Mouse (Mus musculus) forebrain, postnatal 0 days (tissue): Measurements from ENCODE around the gene Htt. TPM values are rescaled to one million over a fixed set of nuclear protein-coding genes. Genes with fewer than 3 reads are reported as not detected.

Source experiments
- ATAC-seq: fragments of 200-750 bp; cut with Nextera tagmentation; 2 replicates; pipeline ENCODE4 v1.8.0; 2017; ENCODE audit warnings: mild to moderate bottlenecking, moderate library complexity
- DNase-seq: peaks from one replicate; pipeline ENCODE4 v3.0.0-alpha.2; 2015
- H3K27ac ChIP-seq: fragments of 300-500 bp; sonication (generic); 2 replicates; pipeline ENCODE4 v1.5.1; 2014; ENCODE audit warnings: low read depth, mild to moderate bottlenecking, antibody characterized with exemption, low read length, moderate library complexity, mixed read lengths
- H3K27me3 ChIP-seq: fragments of 300-500 bp; sonication (generic); 2 replicates; pipeline ENCODE4 v1.6.1; 2014; ENCODE audit warnings: mild to moderate bottlenecking, low read length, mixed read lengths; ENCODE audit not compliant: insufficient read depth
- H3K36me3 ChIP-seq: fragments of 300-500 bp; sonication (generic); 2 replicates; pipeline ENCODE4 v1.6.1; 2014; ENCODE audit warnings: mild to moderate bottlenecking, moderate library complexity; ENCODE audit not compliant: insufficient read depth
- H3K4me1 ChIP-seq: fragments of 300-500 bp; sonication (generic); 2 replicates; pipeline ENCODE4 v1.6.1; 2014; ENCODE audit warnings: antibody characterized with exemption; ENCODE audit not compliant: insufficient read depth
- H3K4me2 ChIP-seq: fragments of 300-500 bp; sonication (generic); 2 replicates; pipeline ENCODE4 v1.6.1; 2014; ENCODE audit warnings: low read depth, mild to moderate bottlenecking, moderate library complexity
- H3K4me3 ChIP-seq: fragments of 300-500 bp; sonication (generic); 2 replicates; pipeline ENCODE4 v1.5.1; 2014; ENCODE audit warnings: low read depth, low read length, mixed read lengths
- H3K9ac ChIP-seq: fragments of 300-500 bp; sonication (generic); 2 replicates; pipeline ENCODE4 v1.6.1; 2014; ENCODE audit warnings: mild to moderate bottlenecking
- H3K9me3 ChIP-seq: fragments of 300-500 bp; sonication (generic); 2 replicates; pipeline ENCODE4 v1.6.1; 2016; ENCODE audit warnings: low read length
- CTCF ChIP-seq: sonication (generic); IDR thresholded peaks from 2 replicates; pipeline ENCODE4 v1.5.1; 2016; ENCODE audit warnings: antibody characterized with exemption, control low read depth, low read depth
- WGBS: fragments of 180-500 bp; shearing (Covaris S2); extraction: QIAGEN DNeasy Blood & Tissue Kit; methylation state at CpG from one replicate; pipeline ENCODE4 v1.1.7; 2014; 5-methylcytosine and 5-hydroxymethylcytosine counted together
- polyA plus RNA-seq: library from polyadenylated mRNA; unstranded; fragments of >200 nt; fragmentation: Nextera tagmentation; extraction: Ambion mirVana; gene quantifications from 2 replicates; pipeline ENCODE4 v1.2.1, GENCODE M21; 2015
- total RNA-seq: library from RNA; depleted of rRNA; stranded (reverse); fragments of >200 nt; gene quantifications from 2 replicates; pipeline ENCODE4 v1.2.3, GENCODE M21; 2014

The Htt gene
- total and polyA plus RNA-seq, 2 experiments from 2014 or later: 4.1 to 33.6 TPM

- no peaks in the 10 kb centered on the region for H3K27me3 ChIP-seq
- H3K9me3 ChIP-seq: no peaks in the 10 kb centered on the region
- ATAC-seq (peak; percentile 80), DNase-seq (peak; percentile 81)
- H3K4me2 ChIP-seq: no peak overlapping the region; the same call in 1 of the 2 replicates
- no peak overlapping the region for H3K4me3 ChIP-seq
- WGBS: 28% methylated on average over 10 of the region's 10 CpGs
- peaks cover 8% of the 10 kb centered on the region; the same call in 1 of the 2 replicates for H3K4me1 ChIP-seq
- peak overlapping the region; percentile 79 for H3K27ac ChIP-seq
- peak overlapping the region; percentile 41; the same call in 1 of the 2 replicates for H3K9ac ChIP-seq
- no peak for TF ChIP-seq CTCF
- H3K36me3 ChIP-seq: peaks cover 8% of the 10 kb centered on the region; the same call in 1 of the 2 replicates
These were observed 155.7 kb downstream of the Htt start for GRCm38 (mm10) chr5:34917234-34917655.

GRCm38 (mm10) chr5:34918785-34919184 lies 157.2 kb downstream of the Htt start:
- Histone ChIP-seq H3K27ac (no peak overlapping the region), H3K9me3 (no peaks in the 10 kb centered on the region), H3K4me1 (peaks cover 8% of the 10 kb centered on the region; the same call in 1 of the 2 replicates), H3K9ac (no peak overlapping the region), H3K4me2 (no peak overlapping the region), H3K4me3 (no peak overlapping the region), H3K27me3 (no peaks in the 10 kb centered on the region), H3K36me3 (peaks cover 18% of the 10 kb centered on the region)
- ATAC-seq: no peak
- TF ChIP-seq CTCF: no peak
- 93% methylated on average over 3 of the region's 3 CpGs for WGBS
- DNase-seq: no peak

DNA sequence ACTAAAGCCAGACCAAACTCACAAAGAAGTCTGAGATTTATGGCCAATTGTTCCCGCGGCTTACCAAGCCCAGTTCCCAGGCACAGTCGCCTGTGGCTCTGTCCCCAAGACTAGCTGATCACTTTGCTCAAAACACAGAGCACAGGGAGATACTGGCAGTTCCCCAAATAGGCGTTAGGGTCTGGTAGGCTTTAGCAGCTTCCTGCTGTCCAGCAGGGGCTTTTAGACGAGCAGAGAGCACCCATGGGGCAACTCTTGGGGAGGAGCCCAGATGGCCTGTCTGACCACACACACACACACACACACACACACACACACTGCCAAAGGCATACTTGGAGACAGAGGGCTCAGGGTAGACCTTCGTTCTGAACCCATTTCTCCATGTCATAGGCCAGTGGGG lies 161.0 kb downstream of the Htt start:
- 69% methylated on average over 6 of the region's 6 CpGs for WGBS
- Histone ChIP-seq H3K27me3 (no peaks in the 10 kb centered on the region), H3K36me3 (peaks cover 22% of the 10 kb centered on the region), H3K4me1 (peaks cover under 1% of the 10 kb centered on the region; the same call in 1 of the 2 replicates), H3K27ac (no peak overlapping the region), H3K4me3 (no peak overlapping the region), H3K4me2 (no peak overlapping the region), H3K9me3 (no peaks in the 10 kb centered on the region), H3K9ac (no peak overlapping the region)
- DNase-seq: no peak
- no peak for ATAC-seq
- no peak for TF ChIP-seq CTCF

GRCm38 (mm10) chr5:34923920-34924319 lies 162.4 kb downstream of the Htt start:
- H3K4me1 ChIP-seq: no peaks in the 10 kb centered on the region
- H3K27ac ChIP-seq: no peak overlapping the region
- no peak for TF ChIP-seq CTCF
- ATAC-seq: no peak
- peaks cover 22% of the 10 kb centered on the region for H3K36me3 ChIP-seq
- H3K9ac ChIP-seq: no peak overlapping the region
- no peaks in the 10 kb centered on the region for H3K9me3 ChIP-seq
- no peak overlapping the region for H3K4me2 ChIP-seq
- no peak overlapping the region for H3K4me3 ChIP-seq
- 94% methylated on average over 4 of the region's 4 CpGs for WGBS
- DNase-seq: no peak
- no peaks in the 10 kb centered on the region for H3K27me3 ChIP-seq

- no peak overlapping the region for H3K4me2 ChIP-seq
- H3K4me1 ChIP-seq: no peaks in the 10 kb centered on the region
- TF ChIP-seq CTCF: no peak
- ATAC-seq (no peak), DNase-seq (no peak)
- H3K27me3 ChIP-seq: no peaks in the 10 kb centered on the region
- H3K27ac ChIP-seq: no peak overlapping the region
- WGBS: 88% methylated on average over 7 of the region's 7 CpGs
- no peak overlapping the region for H3K4me3 ChIP-seq
- H3K36me3 ChIP-seq: peaks cover 22% of the 10 kb centered on the region
- H3K9me3 ChIP-seq: no peaks in the 10 kb centered on the region
- H3K9ac ChIP-seq: no peak overlapping the region
These were observed 163.0 kb downstream of the Htt start for GRCm38 (mm10) chr5:34924519-34924918.

GRCm38 (mm10) chr5:34927648-34928047 lies 166.1 kb downstream of the Htt start:
- DNase-seq (no peak), ATAC-seq (no peak)
- H3K4me3 ChIP-seq: no peak overlapping the region
- no peak overlapping the region for H3K9ac ChIP-seq
- peaks cover 14% of the 10 kb centered on the region for H3K36me3 ChIP-seq
- H3K4me1 ChIP-seq: peaks cover 3% of the 10 kb centered on the region; the same call in 1 of the 2 replicates
- no peak overlapping the region for H3K4me2 ChIP-seq
- H3K27ac ChIP-seq: no peak overlapping the region
- WGBS: 88% methylated on average over 4 of the region's 4 CpGs
- no peaks in the 10 kb centered on the region for H3K9me3 ChIP-seq
- no peaks in the 10 kb centered on the region for H3K27me3 ChIP-seq
- TF ChIP-seq CTCF: no peak

DNA sequence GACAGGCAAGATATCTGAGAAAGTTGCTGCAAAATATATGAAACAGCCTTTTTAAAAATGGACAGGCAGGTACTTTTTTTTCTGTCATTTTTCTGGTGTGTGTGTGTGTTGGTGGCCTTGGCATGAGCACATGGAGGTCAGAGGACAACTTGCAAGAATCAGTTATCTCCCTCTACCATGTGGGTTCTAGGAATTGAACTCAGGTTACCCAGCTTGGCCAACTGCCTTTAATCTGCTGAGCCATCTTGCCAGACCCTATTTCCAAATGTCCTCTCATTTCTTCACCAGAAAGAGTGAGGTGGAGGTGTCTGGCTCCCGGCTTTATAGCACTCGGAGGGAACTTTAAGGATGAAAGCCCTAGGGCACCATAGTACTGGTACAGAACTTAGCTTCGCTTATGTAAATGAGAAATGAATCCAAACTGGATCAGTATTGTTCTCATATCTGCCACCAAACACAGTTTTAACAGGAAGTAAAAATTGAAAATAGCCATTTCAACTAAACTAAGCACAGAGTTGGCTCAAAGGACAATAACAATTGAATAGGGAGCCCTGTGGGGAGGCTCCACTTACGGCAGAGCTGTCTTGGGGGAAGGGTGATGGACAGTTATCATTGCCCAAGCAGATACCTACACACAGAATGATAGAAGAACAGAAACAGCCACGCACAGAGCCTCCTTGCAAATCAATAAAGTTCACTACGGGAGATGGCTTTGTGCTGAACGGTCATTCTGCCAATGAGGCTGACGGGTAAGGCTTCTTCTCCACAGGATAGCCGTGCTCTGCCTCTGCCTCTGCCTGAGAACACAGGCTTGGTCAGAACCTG lies 168.8 kb downstream of the Htt start:
- Histone ChIP-seq H3K9me3 (no peaks in the 10 kb centered on the region), H3K36me3 (peaks cover 3% of the 10 kb centered on the region; the same call in 1 of the 2 replicates), H3K27me3 (no peaks in the 10 kb centered on the region), H3K9ac (no peak overlapping the region), H3K4me1 (peaks cover 3% of the 10 kb centered on the region; the same call in 1 of the 2 replicates), H3K4me2 (no peak overlapping the region), H3K27ac (peak overlapping the region; percentile 21; the same call in 1 of the 2 replicates), H3K4me3 (no peak overlapping the region)
- ATAC-seq: no peak
- TF ChIP-seq CTCF: no peak
- no peak for DNase-seq
- WGBS: 78% methylated on average over 9 of the region's 9 CpGs
